Mouse (Mus musculus) brain, embryonic 14.5 days (tissue): ENCODE measurements at regions not wholly inside any gene's neighbourhood (a gene's known extent, or its start where the extent isn't known, plus 50 kb on each side); places are given as distances from the start of the nearest gene placed in this dataset.

Source experiments
- CTCF ChIP-seq: fragments of 200-500 bp; IDR thresholded peaks from 2 replicates; pipeline ENCODE4 v1.5.1; 2012; ENCODE audit warnings: inconsistent platforms, mild to moderate bottlenecking, moderate library complexity, borderline replicate concordance; ENCODE audit not compliant: insufficient read depth, insufficient read length; ENCODE audit errors: extremely low read depth
- POLR2A ChIP-seq: fragments of 200-500 bp; IDR thresholded peaks from 2 replicates; pipeline ENCODE4 v1.6.1; 2012; ENCODE audit warnings: mild to moderate bottlenecking, inconsistent platforms, borderline replicate concordance; ENCODE audit not compliant: poor library complexity, insufficient read depth, insufficient read length, severe bottlenecking; ENCODE audit errors: extremely low read depth

DNA sequence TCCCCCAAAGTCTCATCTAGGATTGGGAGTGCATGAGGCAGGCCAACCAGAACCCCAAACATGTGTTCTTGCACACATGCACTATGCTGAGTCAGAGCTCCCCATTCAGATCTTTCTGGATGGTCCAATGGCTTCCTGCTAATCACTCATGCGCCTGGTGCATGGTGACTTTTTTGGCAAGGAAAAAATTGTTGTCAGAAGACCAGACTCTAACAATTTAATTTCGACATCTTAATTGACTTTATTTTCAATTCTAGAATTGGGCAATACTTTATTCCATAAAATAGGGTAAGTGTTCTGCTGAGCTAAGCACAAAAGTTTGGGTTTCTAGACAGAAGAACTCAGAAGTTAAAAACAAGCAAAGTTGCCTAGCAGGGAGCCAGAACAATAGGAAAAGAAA, 165.7 kb downstream of the Snx19 start:
- TF ChIP-seq CTCF (no peak), POLR2A (no peak)
